Mouse (Mus musculus): ENCODE results near the gene Ppp1r8. TPM values are rescaled to one million over a fixed set of nuclear protein-coding genes. Genes with fewer than 3 reads are reported as not detected.

The Ppp1r8 gene
- polyA plus RNA-seq (2014; fragmentation: Nextera tagmentation; extraction: Ambion mirVana): 118 and 119 TPM in 2 replicates

- H3K36me3 ChIP-seq (ENCODE audit: control insufficient read depth, insufficient read depth, low read length): peaks cover 10% of the 10 kb centered on the region
- H3K9ac ChIP-seq (ENCODE audit: low read length): peak within 1 kb of the TSS; percentile 96
- peak; percentile 100 for ATAC-seq (ENCODE audit: low FRiP score)
- no peaks in the 10 kb centered on the region for H3K9me3 ChIP-seq (ENCODE audit: control insufficient read depth, low read length)
- WGBS: under 1% methylated on average over 40 of the region's 40 CpGs
- peaks cover 7% of the 10 kb centered on the region; the same call in 1 of the 2 replicates for H3K4me1 ChIP-seq (ENCODE audit: control insufficient read depth, insufficient read depth, low read length)
- peak; percentile 97 for DNase-seq (ENCODE audit: low spot score, missing footprints)
- peak within 1 kb of the TSS; percentile 72 for H3K4me2 ChIP-seq
- peak within 1 kb of the TSS; percentile 62 for H3K27ac ChIP-seq (ENCODE audit: low read depth, low read length)
- peak within 1 kb of the TSS; percentile 92 for H3K4me3 ChIP-seq (ENCODE audit: low read depth, low read length)
- no peaks in the 10 kb centered on the region for H3K27me3 ChIP-seq (ENCODE audit: control insufficient read depth, insufficient read depth, low read length)
Measured at GRCm38 (mm10) chr4:132842970-132843704, at the start of gene Ppp1r8. Ppp1r8 (minus strand) TSS chr4:132843169.

GRCm38 (mm10) chr4:132884844-132885374 lies 41.9 kb upstream of the Ppp1r8 start:
- WGBS: 16% methylated on average over 9 of the region's 9 CpGs
- H3K4me2 ChIP-seq: peak overlapping the region; percentile 75
- peak; percentile 10; the same call in 1 of the 2 replicates for ATAC-seq (ENCODE audit: low FRiP score)
- H3K4me1 ChIP-seq (ENCODE audit: control insufficient read depth, insufficient read depth, low read length): peaks cover 15% of the 10 kb centered on the region
- H3K4me3 ChIP-seq (ENCODE audit: low read depth, low read length): peak overlapping the region; percentile 94
- DNase-seq (ENCODE audit: low spot score, missing footprints): no peak
- H3K27me3 ChIP-seq (ENCODE audit: control insufficient read depth, insufficient read depth, low read length): no peaks in the 10 kb centered on the region
- H3K9ac ChIP-seq (ENCODE audit: low read length): peak overlapping the region; percentile 91
- no peaks in the 10 kb centered on the region for H3K36me3 ChIP-seq (ENCODE audit: control insufficient read depth, insufficient read depth, low read length)
- H3K27ac ChIP-seq (ENCODE audit: low read depth, low read length): peak overlapping the region; percentile 20; the same call in 1 of the 2 replicates
- H3K9me3 ChIP-seq (ENCODE audit: control insufficient read depth, low read length): no peaks in the 10 kb centered on the region

- peak within 1 kb of the TSS; percentile 75 for H3K4me2 ChIP-seq
- peak; percentile 95 for ATAC-seq (ENCODE audit: low FRiP score)
- H3K27ac ChIP-seq (ENCODE audit: low read depth, low read length): peak within 1 kb of the TSS; percentile 73; the same call in 1 of the 2 replicates
- H3K4me1 ChIP-seq (ENCODE audit: control insufficient read depth, insufficient read depth, low read length): peaks cover 15% of the 10 kb centered on the region
- no peaks in the 10 kb centered on the region for H3K9me3 ChIP-seq (ENCODE audit: control insufficient read depth, low read length)
- peak within 1 kb of the TSS; percentile 94 for H3K4me3 ChIP-seq (ENCODE audit: low read depth, low read length)
- peak within 1 kb of the TSS; percentile 91 for H3K9ac ChIP-seq (ENCODE audit: low read length)
- DNase-seq (ENCODE audit: low spot score, missing footprints): peak; percentile 100
- no peaks in the 10 kb centered on the region for H3K36me3 ChIP-seq (ENCODE audit: control insufficient read depth, insufficient read depth, low read length)
- under 1% methylated on average over 72 of the region's 72 CpGs for WGBS
- H3K27me3 ChIP-seq (ENCODE audit: control insufficient read depth, insufficient read depth, low read length): no peaks in the 10 kb centered on the region
Measured at GRCm38 (mm10) chr4:132884064-132884843, 41.3 kb upstream of the Ppp1r8 start, which contains the start of gene Stx12. Stx12 (minus strand) TSS chr4:132884509.

GRCm38 (mm10) chr4:132883561-132884063 lies 40.6 kb upstream of the Ppp1r8 start:
- Histone ChIP-seq H3K36me3 (ENCODE audit: control insufficient read depth, insufficient read depth, low read length) (no peaks in the 10 kb centered on the region), H3K4me2 (peak overlapping the region; percentile 75), H3K4me3 (ENCODE audit: low read depth, low read length) (peak overlapping the region; percentile 94), H3K9me3 (ENCODE audit: control insufficient read depth, low read length) (no peaks in the 10 kb centered on the region), H3K4me1 (ENCODE audit: control insufficient read depth, insufficient read depth, low read length) (peaks cover 15% of the 10 kb centered on the region), H3K27me3 (ENCODE audit: control insufficient read depth, insufficient read depth, low read length) (no peaks in the 10 kb centered on the region), H3K9ac (ENCODE audit: low read length) (peak overlapping the region; percentile 91), H3K27ac (ENCODE audit: low read depth, low read length) (peak overlapping the region; percentile 73; the same call in 1 of the 2 replicates)
- ATAC-seq (ENCODE audit: low FRiP score) (peak; percentile 5; the same call in 1 of the 2 replicates), DNase-seq (ENCODE audit: low spot score, missing footprints) (peak; percentile 84)
- 5% methylated on average over 21 of the region's 21 CpGs for whole genome bisulfite sequencing

- Histone ChIP-seq H3K9me3 (ENCODE audit: control insufficient read depth, low read length) (no peaks in the 10 kb centered on the region), H3K4me3 (ENCODE audit: low read depth, low read length) (no peak overlapping the region), H3K27ac (ENCODE audit: low read depth, low read length) (no peak overlapping the region), H3K27me3 (ENCODE audit: control insufficient read depth, insufficient read depth, low read length) (no peaks in the 10 kb centered on the region), H3K9ac (ENCODE audit: low read length) (no peak overlapping the region), H3K36me3 (ENCODE audit: control insufficient read depth, insufficient read depth, low read length) (peaks cover 4% of the 10 kb centered on the region; the same call in 1 of the 2 replicates), H3K4me1 (ENCODE audit: control insufficient read depth, insufficient read depth, low read length) (no peaks in the 10 kb centered on the region), H3K4me2 (no peak overlapping the region)
- 96% methylated on average over 7 of the region's 7 CpGs for WGBS
- no peak for DNase-seq (ENCODE audit: low spot score, missing footprints)
- no peak for ATAC-seq (ENCODE audit: low FRiP score)
Measured at GRCm38 (mm10) chr4:132874363-132875097, 31.6 kb upstream of the Ppp1r8 start.

GRCm38 (mm10) chr4:132873481-132874362 lies 30.8 kb upstream of the Ppp1r8 start:
- Histone ChIP-seq H3K36me3 (ENCODE audit: control insufficient read depth, insufficient read depth, low read length) (peaks cover 4% of the 10 kb centered on the region; the same call in 1 of the 2 replicates), H3K4me1 (ENCODE audit: control insufficient read depth, insufficient read depth, low read length) (no peaks in the 10 kb centered on the region), H3K4me3 (ENCODE audit: low read depth, low read length) (no peak overlapping the region), H3K9me3 (ENCODE audit: control insufficient read depth, low read length) (no peaks in the 10 kb centered on the region), H3K9ac (ENCODE audit: low read length) (no peak overlapping the region), H3K27me3 (ENCODE audit: control insufficient read depth, insufficient read depth, low read length) (no peaks in the 10 kb centered on the region), H3K4me2 (no peak overlapping the region), H3K27ac (ENCODE audit: low read depth, low read length) (no peak overlapping the region)
- ATAC-seq (ENCODE audit: low FRiP score) (no peak), DNase-seq (ENCODE audit: low spot score, missing footprints) (no peak)
- 94% methylated on average over 11 of the region's 11 CpGs for WGBS

GRCm38 (mm10) chr4:132871116-132871515 lies 28.1 kb upstream of the Ppp1r8 start:
- no peak for ATAC-seq (ENCODE audit: low FRiP score)
- Histone ChIP-seq H3K36me3 (ENCODE audit: control insufficient read depth, insufficient read depth, low read length) (peaks cover 14% of the 10 kb centered on the region), H3K27ac (ENCODE audit: low read depth, low read length) (no peak overlapping the region), H3K27me3 (ENCODE audit: control insufficient read depth, insufficient read depth, low read length) (no peaks in the 10 kb centered on the region), H3K4me1 (ENCODE audit: control insufficient read depth, insufficient read depth, low read length) (no peaks in the 10 kb centered on the region), H3K9ac (ENCODE audit: low read length) (no peak overlapping the region), H3K9me3 (ENCODE audit: control insufficient read depth, low read length) (no peaks in the 10 kb centered on the region), H3K4me2 (no peak overlapping the region), H3K4me3 (ENCODE audit: low read depth, low read length) (no peak overlapping the region)
- WGBS: 94% methylated on average over 3 of the region's 3 CpGs
- DNase-seq (ENCODE audit: low spot score, missing footprints): no peak
